ENCODE assay signal across 19 mouse cellular contexts in genomic region chr10:69791951-69792350, GRCm38 (mm10).
DNase-seq lines count a peak whose midpoint lies in the region; ATAC-seq and TF ChIP-seq lines count a peak whose summit lies in the region.
"Had no signal": no experiment of that assay in that cellular context is flagged by ENCODE, and none has a peak within 500 bp of the region (broad histone marks: within the 10 kb centered on the region; RNA-seq: fewer than 3 reads in every experiment).

No protein-coding gene starts in this region.

- DNase-seq in cerebellum, adult 2 months = no peak
- no peak for DNase-seq in cerebellum, postnatal 25 days
- DNase-seq in frontal cortex, postnatal 25 days (ENCODE audit: low spot score in 2 of 2) = no peak
- DNase-seq in left cerebral cortex, adult 2 months (ENCODE audit: extremely low spot score in 1 of 2, low spot score in 2 of 2) = no peak
- DNase-seq in left cerebral cortex, postnatal 10 days (ENCODE audit: extremely low spot score in 1 of 2, low spot score in 2 of 2) = no peak
- DNase-seq in spleen, postnatal 36 days (ENCODE audit: low spot score in 2 of 2) = no peak
- DNase-seq: adrenal gland, postnatal 10 days; cerebellum, adult 11 months; forebrain, postnatal 0 days; kidney, adult 18-20 months; liver, embryonic 13.5 days; lung, embryonic 14.5 days; lung, postnatal 4 days; retina, postnatal 1 day had no signal

- intact Hi-C loops in left cerebral cortex, adult 2 months (cut with DNase I) = loop anchor here (2.0 to 5.0 kb wide), 2 partner anchors 129 to 340 kb away; no protein-coding TSS in a partner anchor
- intact Hi-C loops in left cerebral cortex, postnatal 10 days (cut with DNase I) = no loop called here

- H3K4me3 ChIP-seq in cerebellum, adult 2 months (replicated peaks; ENCODE audit: insufficient read depth, low read depth, low read length) = no peak overlapping the region
- no peak overlapping the region for H3K4me3 ChIP-seq in left cerebral cortex, adult 2 months
- H3K4me3 ChIP-seq: limb, embryonic 12.5 days; liver, embryonic 13.5 days had no signal

- 9% methylated on average over 7 of the region's 7 CpGs for WGBS in cerebellum, adult 2 months

- no peak for TF ChIP-seq POLR2A in cerebellum, adult 2 months (IDR thresholded peaks at IDR 0.05; ENCODE audit: borderline replicate concordance, insufficient read depth, low read length)

- H3K4me1 ChIP-seq in cerebellum, adult 2 months (ENCODE audit: control insufficient read depth, insufficient read depth, low read length) = peaks cover 31% of the 10 kb centered on the region; the same call in 1 of the 2 replicates

- peak; percentile 2; the same call in 1 of the 2 replicates for ATAC-seq in frontal cortex, adult (ENCODE audit: low TSS enrichment)
- ATAC-seq in erythroid progenitor cell, adult 5-6 weeks (replicated peaks; ENCODE audit: low FRiP score, poor library complexity, severe bottlenecking) = no peak
- ATAC-seq: activated CD4-positive, CD25-positive, alpha-beta regulatory T cell, adult 4 months; CD4-positive, CD25-positive, alpha-beta regulatory T cell, adult 4 months; forebrain, postnatal 0 days had no signal

- peak overlapping the region; percentile 34; the same call in 1 of the 2 replicates for H3K27ac ChIP-seq in cerebellum, adult 2 months (ENCODE audit: insufficient read depth, low read length)
- peak overlapping the region; percentile 80 for H3K27ac ChIP-seq in left cerebral cortex, adult 2 months
- H3K27ac ChIP-seq: limb, embryonic 12.5 days; liver, embryonic 13.5 days had no signal

- no peak for TF ChIP-seq CTCF in cerebellum, adult 2 months (IDR thresholded peaks at IDR 0.05; ENCODE audit: borderline replicate concordance, insufficient read depth, low read depth, low read length)
- TF ChIP-seq CTCF in left cerebral cortex, adult 2 months (IDR thresholded peaks at IDR 0.05) = no peak

- no peaks in the 10 kb centered on the region for H3K27me3 ChIP-seq in cerebellum, adult 2 months (ENCODE audit: control insufficient read depth, insufficient read depth, low read length)
- H3K27me3 ChIP-seq: limb, embryonic 12.5 days; liver, embryonic 13.5 days had no signal
